Mouse (Mus musculus) forebrain, embryonic 11.5 days (tissue): ENCODE data around the gene Gm40460. TPM values are rescaled to one million over a fixed set of nuclear protein-coding genes. Genes with fewer than 3 reads are reported as not detected.
"Not testable (repeated sequence)": the region's sequence is repeated elsewhere in the genome, so short reads cannot be mapped to it uniquely, and the experiment has no call there.

Experiments used
- ATAC-seq: fragments of 200-750 bp; cut with Nextera tagmentation; replicated peaks from 2 replicates; pipeline ENCODE4 v1.8.0; 2017; ENCODE audit warnings: moderate TSS enrichment; ENCODE audit not compliant: low FRiP score
- DNase-seq: peaks from one replicate; pipeline ENCODE4 v3.0.0-alpha.2; 2017; ENCODE audit warnings: low spot score
- H3K27ac ChIP-seq: fragments of 300-500 bp; sonication (generic); 2 replicates; pipeline ENCODE4 v1.5.1; 2014; ENCODE audit warnings: low read depth, low read length
- H3K27me3 ChIP-seq: fragments of 300-500 bp; sonication (generic); 2 replicates; pipeline ENCODE4 v1.6.1; 2014; ENCODE audit warnings: mild to moderate bottlenecking, low read length, mixed read lengths; ENCODE audit not compliant: control insufficient read depth, insufficient read depth
- H3K36me3 ChIP-seq: fragments of 300-500 bp; sonication (generic); 2 replicates; pipeline ENCODE4 v1.6.1; 2014; ENCODE audit warnings: mild to moderate bottlenecking, low read length, moderate library complexity, mixed read lengths; ENCODE audit not compliant: control insufficient read depth, insufficient read depth
- H3K4me1 ChIP-seq: fragments of 300-500 bp; sonication (generic); replicated peaks from 2 replicates; pipeline ENCODE4 v1.6.1; 2014; ENCODE audit warnings: low read length, mixed read lengths; ENCODE audit not compliant: control insufficient read depth, insufficient read depth
- H3K4me2 ChIP-seq: fragments of 300-500 bp; sonication (generic); 2 replicates; pipeline ENCODE4 v1.6.1; 2014; ENCODE audit warnings: low read depth, mild to moderate bottlenecking, low read length, moderate library complexity, mixed read lengths; ENCODE audit not compliant: severe bottlenecking
- H3K4me3 ChIP-seq: fragments of 300-500 bp; sonication (generic); 2 replicates; pipeline ENCODE4 v1.5.1; 2014; ENCODE audit warnings: low read depth, low read length
- H3K9ac ChIP-seq: fragments of 300-500 bp; sonication (generic); 2 replicates; pipeline ENCODE4 v1.6.1; 2014; ENCODE audit warnings: low read length
- H3K9me3 ChIP-seq: fragments of 300-500 bp; sonication (generic); 2 replicates; pipeline ENCODE4 v1.6.1; 2016; ENCODE audit warnings: low read length, mixed read lengths; ENCODE audit not compliant: control insufficient read depth
- WGBS: fragments of 180-500 bp; shearing (Covaris S2); extraction: QIAGEN DNeasy Blood & Tissue Kit; methylation state at CpG from one replicate; pipeline ENCODE4 v1.1.7; 2014; 5-methylcytosine and 5-hydroxymethylcytosine counted together
- polyA plus RNA-seq: library from polyadenylated mRNA; unstranded; fragments of >200 nt; fragmentation: Nextera tagmentation; extraction: Ambion mirVana; gene quantifications from 2 replicates; pipeline ENCODE4 v1.2.1, GENCODE M21; 2014

Gene Gm40460
- polyA plus RNA-seq, 1 experiment from 2014 or later: not detected

DNA sequence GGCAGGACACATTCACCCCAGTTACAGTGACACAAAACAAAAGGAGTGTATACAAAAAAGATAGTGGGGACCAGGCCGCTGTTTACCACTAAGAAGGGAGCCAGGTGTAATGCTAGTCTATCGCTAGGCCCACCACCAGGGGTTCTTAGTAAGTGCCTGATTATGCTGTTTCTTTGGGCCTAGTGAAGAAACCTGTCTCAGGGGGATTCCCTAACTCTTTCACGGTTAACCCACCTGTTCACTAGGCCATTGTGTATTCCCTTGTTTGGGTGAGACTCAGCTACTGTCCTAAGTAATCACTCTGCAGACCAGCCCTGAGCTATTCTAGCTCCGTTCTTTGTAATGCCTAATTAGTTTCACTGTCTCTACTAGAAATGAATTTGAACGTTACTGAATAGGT, 34.0 kb downstream of the Gm40460 start:
- WGBS: 81% methylated on average over 5 of the region's 5 CpGs
- not testable (repeated sequence) for H3K4me1 ChIP-seq, ATAC-seq

DNA sequence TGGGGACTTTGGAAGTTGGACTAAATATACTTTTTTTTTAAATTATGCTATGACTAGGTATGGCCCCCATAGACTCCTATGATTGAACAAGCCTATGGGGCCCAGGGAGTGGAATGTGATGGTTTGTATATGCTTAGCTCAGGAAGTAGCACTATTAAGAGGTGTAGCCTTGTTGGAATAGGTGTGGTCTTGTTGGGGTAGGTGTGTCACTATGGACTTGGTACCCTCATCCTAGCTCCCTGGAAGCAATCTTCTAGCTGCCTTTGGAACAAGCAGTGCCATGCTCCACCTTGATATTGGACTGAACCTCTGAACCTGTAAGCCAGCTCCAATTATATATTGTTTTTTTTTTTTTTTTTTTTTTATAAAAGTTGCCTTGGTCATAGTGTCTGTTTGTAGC, 35.4 kb downstream of the Gm40460 start:
- no peak overlapping the region for H3K4me2 ChIP-seq
- ATAC-seq: no peak
- no peaks in the 10 kb centered on the region for H3K36me3 ChIP-seq
- H3K9me3 ChIP-seq: no peaks in the 10 kb centered on the region
- H3K27ac ChIP-seq: no peak overlapping the region
- H3K4me3 ChIP-seq: no peak overlapping the region
- no peak overlapping the region for H3K9ac ChIP-seq
- no peaks in the 10 kb centered on the region for H3K4me1 ChIP-seq
- no peak for DNase-seq
- no peaks in the 10 kb centered on the region for H3K27me3 ChIP-seq

More for the DNA sequence above, 34.0 kb downstream of the Gm40460 start:
- H3K4me3 ChIP-seq, H3K9ac ChIP-seq, H3K27ac ChIP-seq, H3K27me3 ChIP-seq, H3K4me2 ChIP-seq, DNase-seq, H3K36me3 ChIP-seq, H3K9me3 ChIP-seq: not testable (repeated sequence)

DNA sequence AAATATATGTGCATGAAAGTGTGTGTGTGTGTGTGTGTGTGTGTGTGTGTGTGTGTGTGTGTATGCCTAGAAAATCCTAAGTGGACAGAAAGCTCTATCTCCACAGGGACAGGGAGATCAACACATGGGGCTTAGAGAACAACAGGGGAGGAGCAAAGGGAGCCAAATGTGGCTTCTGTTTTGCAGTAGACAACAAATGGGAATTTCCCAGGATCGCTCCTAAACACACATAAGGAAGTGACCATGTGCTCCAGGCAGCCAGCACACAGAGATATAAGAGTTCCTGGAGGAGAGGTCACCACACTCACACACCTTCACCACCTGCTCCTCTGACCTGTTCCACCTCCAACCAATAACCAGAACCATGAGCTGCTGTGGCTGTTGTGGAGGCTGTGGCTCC, 39.8 kb downstream of the Gm40460 start, which contains the start of gene Krtap5-3:
Gene Krtap5-3, plus strand, starts transcription at position 301 of the 400 bp plus-strand sequence.
- H3K9me3 ChIP-seq: no peaks in the 10 kb centered on the region
- no peak within 1 kb of the TSS for H3K27ac ChIP-seq
- no peaks in the 10 kb centered on the region for H3K4me1 ChIP-seq
- H3K27me3 ChIP-seq: no peaks in the 10 kb centered on the region
- no peak within 1 kb of the TSS for H3K9ac ChIP-seq
- H3K36me3 ChIP-seq: no peaks in the 10 kb centered on the region
- ATAC-seq: no peak
- no peak for DNase-seq
- H3K4me3 ChIP-seq: no peak within 1 kb of the TSS
- no peak within 1 kb of the TSS for H3K4me2 ChIP-seq
- 73% methylated on average over 1 of the region's 1 CpGs for WGBS

DNA sequence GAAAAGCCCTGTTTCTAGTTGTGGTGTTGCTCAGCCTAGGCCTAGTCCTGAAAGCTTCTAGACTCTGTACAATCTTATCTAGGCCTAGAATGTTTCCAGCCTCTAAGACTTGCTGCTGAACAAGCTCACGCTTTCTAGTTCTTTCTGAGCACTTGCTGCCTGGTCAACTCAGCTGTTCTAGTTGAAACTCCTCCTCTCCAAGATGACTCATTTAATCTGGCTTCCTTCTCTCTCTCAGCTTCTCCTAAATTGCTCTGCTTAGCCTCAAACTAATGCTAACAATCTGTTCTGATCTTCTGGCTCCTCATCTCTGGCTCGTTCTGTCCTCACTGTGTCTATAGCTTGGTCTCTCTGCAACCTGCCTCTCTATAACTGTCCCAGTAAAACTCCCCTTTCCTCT, 42.1 kb downstream of the Gm40460 start:
- Histone ChIP-seq H3K4me1 (no peaks in the 10 kb centered on the region), H3K4me3 (no peak overlapping the region), H3K27me3 (no peaks in the 10 kb centered on the region), H3K9me3 (no peaks in the 10 kb centered on the region), H3K4me2 (no peak overlapping the region), H3K27ac (no peak overlapping the region), H3K9ac (no peak overlapping the region), H3K36me3 (no peaks in the 10 kb centered on the region)
- DNase-seq: no peak
- WGBS: 77% methylated on average over 2 of the region's 2 CpGs
- no peak for ATAC-seq

Other genes starting within 250 kb of the Gm40460 start
- 52.9 and 55.9 TPM in 2 replicates for gene Mob2, start 180.0 kb downstream of the Gm40460 start, polyA plus RNA-seq
- 22.6 and 28.1 TPM in 2 replicates for gene Dusp8, start 145.2 kb downstream of the Gm40460 start, polyA plus RNA-seq
- 0.31 TPM in 1 of 2 replicates, not detected in the other for gene Gm45618, start 120.3 kb downstream of the Gm40460 start, polyA plus RNA-seq
- not detected in 2 replicates for gene Gm39115, start 105.0 kb downstream of the Gm40460 start, polyA plus RNA-seq
- gene Gm45337, start 96.5 kb downstream of the Gm40460 start, polyA plus RNA-seq: not detected in 2 replicates
- not detected in 2 replicates for gene Gm29735, start 84.0 kb downstream of the Gm40460 start, polyA plus RNA-seq
- not detected in 2 replicates for gene Gm4553, start 75.3 kb downstream of the Gm40460 start, polyA plus RNA-seq
- not detected in 2 replicates for gene Krtap5-2, start 65.1 kb downstream of the Gm40460 start, polyA plus RNA-seq
- not detected in 2 replicates for gene Gm10153, start 50.7 kb downstream of the Gm40460 start, polyA plus RNA-seq
- gene Krtap5-3, start 39.7 kb downstream of the Gm40460 start, polyA plus RNA-seq: not detected in 2 replicates
- not detected in 2 replicates for gene Gm7579, start 29.2 kb downstream of the Gm40460 start, polyA plus RNA-seq
- not detected in 2 replicates for gene Krtap5-5, start 11.1 kb downstream of the Gm40460 start, polyA plus RNA-seq
- not detected in 2 replicates for gene Gm2431, start 17.3 kb upstream of the Gm40460 start, polyA plus RNA-seq
- not detected in 2 replicates for gene Gm4559, start 33.3 kb upstream of the Gm40460 start, polyA plus RNA-seq
- gene Krtap5-1, start 56.0 kb upstream of the Gm40460 start, polyA plus RNA-seq: not detected in 2 replicates
- gene Krtap5-4, start 62.5 kb upstream of the Gm40460 start, polyA plus RNA-seq: not detected in 2 replicates
- 0.24 and 0.32 TPM in 2 replicates for gene Ifitm10, start 132.7 kb upstream of the Gm40460 start, polyA plus RNA-seq
- gene Gm49369, start 141.6 kb upstream of the Gm40460 start, polyA plus RNA-seq: not detected in 2 replicates
- gene Ctsd, start 147.0 kb upstream of the Gm40460 start, polyA plus RNA-seq: 129 and 147 TPM in 2 replicates
- not detected in 2 replicates for gene Syt8, start 193.8 kb upstream of the Gm40460 start, polyA plus RNA-seq
- gene Tnni2, start 200.7 kb upstream of the Gm40460 start, polyA plus RNA-seq: 1.3 TPM in 1 of 2 replicates, not detected in the other
- 8.7 and 9.8 TPM in 2 replicates for gene Lsp1, start 219.7 kb upstream of the Gm40460 start, polyA plus RNA-seq